Comparison of ENCODE assay signal across 10 mouse cellular contexts in genomic region chr6:29525256-29525655, GRCm38 (mm10). TPM values are rescaled to one million over a fixed set of nuclear protein-coding genes. Genes with fewer than 3 reads are reported as not detected.
DNase-seq lines count a peak whose midpoint lies in the region; ATAC-seq and TF ChIP-seq lines count a peak whose summit lies in the region.
"Had no signal": no experiment of that assay in that cellular context is flagged by ENCODE, and none has a peak within 500 bp of the region (broad histone marks: within the 10 kb centered on the region; RNA-seq: fewer than 3 reads in every experiment).

No protein-coding gene starts in this region.

- DNase-seq in hindbrain, embryonic 11.5 days (ENCODE audit: low spot score), result peak; percentile 38
- peak; percentile 19 to 64 for DNase-seq in spleen, postnatal 10 days (ENCODE audit: low spot score in 2 of 2)
- no peak for DNase-seq in spleen, adult 18-20 months
- DNase-seq in stomach, postnatal 0 days (ENCODE audit: low spot score), result no peak
- DNase-seq in spleen, postnatal 14 days (ENCODE audit: low spot score in 2 of 2), result no peak

- no peaks in the 10 kb centered on the region for H3K36me3 ChIP-seq in hindbrain, embryonic 11.5 days (ENCODE audit: control insufficient read depth, insufficient read depth, low read length)
- no peaks in the 10 kb centered on the region for H3K36me3 ChIP-seq in hindbrain, embryonic 13.5 days
- no peaks in the 10 kb centered on the region for H3K36me3 ChIP-seq in stomach, postnatal 0 days (ENCODE audit: control insufficient read depth, insufficient read depth, low read length)
- H3K36me3 ChIP-seq: neural tube, embryonic 12.5 days had no signal

- 68% methylated on average over 6 of the region's 6 CpGs for WGBS in hindbrain, embryonic 11.5 days
- WGBS in hindbrain, embryonic 13.5 days, result 68% methylated on average over 6 of the region's 6 CpGs
- WGBS in stomach, postnatal 0 days, result 77% methylated on average over 6 of the region's 6 CpGs

- no peak for TF ChIP-seq EP300 in stomach, postnatal 0 days (optimal IDR thresholded peaks at IDR 0.05)

- peaks cover 5% of the 10 kb centered on the region; the same call in 1 of the 2 replicates for H3K4me1 ChIP-seq in hindbrain, embryonic 11.5 days (replicated peaks; ENCODE audit: control insufficient read depth, insufficient read depth, low read length)
- H3K4me1 ChIP-seq in hindbrain, embryonic 13.5 days (replicated peaks), result peaks cover 31% of the 10 kb centered on the region
- H3K4me1 ChIP-seq in bone marrow macrophage, adult 2 months (ENCODE audit: control insufficient read depth, insufficient read depth, low read length), result peaks cover 37% of the 10 kb centered on the region
- peaks cover 7% of the 10 kb centered on the region for H3K4me1 ChIP-seq in stomach, postnatal 0 days (replicated peaks; ENCODE audit: control insufficient read depth, insufficient read depth)

- TF ChIP-seq CTCF in bone marrow macrophage, adult 2 months (IDR thresholded peaks at IDR 0.05; ENCODE audit: low read depth, low read length), result peak; percentile 92
- TF ChIP-seq CTCF in stomach, postnatal 0 days (IDR thresholded peaks at IDR 0.05; ENCODE audit: low read depth), result peak; percentile 68

- H3K4me2 ChIP-seq in hindbrain, embryonic 11.5 days (replicated peaks; ENCODE audit: low read depth, low read length), result no peak overlapping the region
- H3K4me2 ChIP-seq in hindbrain, embryonic 13.5 days, result no peak overlapping the region
- no peak overlapping the region for H3K4me2 ChIP-seq in stomach, postnatal 0 days (replicated peaks; ENCODE audit: low read depth)

- H3K27me3 ChIP-seq in hindbrain, embryonic 11.5 days (ENCODE audit: control insufficient read depth, insufficient read depth, low read length), result peaks cover 41% of the 10 kb centered on the region
- H3K27me3 ChIP-seq in hindbrain, embryonic 13.5 days, result peaks cover 84% of the 10 kb centered on the region
- no peaks in the 10 kb centered on the region for H3K27me3 ChIP-seq in stomach, postnatal 0 days (ENCODE audit: control insufficient read depth, insufficient read depth, low read length)

- no peak for ATAC-seq in hindbrain, embryonic 11.5 days (ENCODE audit: low FRiP score)
- ATAC-seq in hindbrain, embryonic 13.5 days (ENCODE audit: low FRiP score), result no peak
- no peak for ATAC-seq in stomach, postnatal 0 days (ENCODE audit: low FRiP score, low TSS enrichment)
- no peak for ATAC-seq in erythroblast, adult 5-6 weeks (replicated peaks; ENCODE audit: low FRiP score, poor library complexity, severe bottlenecking)

- H3K4me3 ChIP-seq in hindbrain, embryonic 11.5 days (ENCODE audit: low read depth, low read length), result no peak overlapping the region
- no peak overlapping the region for H3K4me3 ChIP-seq in hindbrain, embryonic 13.5 days
- no peak overlapping the region for H3K4me3 ChIP-seq in bone marrow macrophage, adult 2 months (ENCODE audit: insufficient read depth, low read length)
- H3K4me3 ChIP-seq in stomach, postnatal 0 days (ENCODE audit: low read depth, low read length), result no peak overlapping the region

- no peak overlapping the region for H3K9ac ChIP-seq in hindbrain, embryonic 11.5 days (ENCODE audit: low read depth, low read length)
- no peak overlapping the region for H3K9ac ChIP-seq in hindbrain, embryonic 13.5 days
- no peak overlapping the region for H3K9ac ChIP-seq in stomach, postnatal 0 days (ENCODE audit: low read length)
- H3K9ac ChIP-seq: neural tube, embryonic 12.5 days had no signal

- no peaks in the 10 kb centered on the region for H3K9me3 ChIP-seq in hindbrain, embryonic 11.5 days (ENCODE audit: control insufficient read depth, low read length)
- H3K9me3 ChIP-seq in hindbrain, embryonic 13.5 days, result no peaks in the 10 kb centered on the region
- no peaks in the 10 kb centered on the region for H3K9me3 ChIP-seq in stomach, postnatal 0 days (ENCODE audit: control insufficient read depth, low read length)
- H3K9me3 ChIP-seq: neural tube, embryonic 12.5 days had no signal

- no peak overlapping the region for H3K27ac ChIP-seq in hindbrain, embryonic 11.5 days (ENCODE audit: low read depth, low read length)
- no peak overlapping the region for H3K27ac ChIP-seq in hindbrain, embryonic 13.5 days
- H3K27ac ChIP-seq in bone marrow macrophage, adult 2 months (ENCODE audit: insufficient read depth, low read depth, low read length), result peak overlapping the region; percentile 92; the same call in 1 of the 2 replicates
- H3K27ac ChIP-seq in stomach, postnatal 0 days (replicated peaks), result no peak overlapping the region
- H3K27ac ChIP-seq: neural tube, embryonic 12.5 days had no signal

- no peak for TF ChIP-seq POLR2A in bone marrow macrophage, adult 2 months (IDR thresholded peaks at IDR 0.05; ENCODE audit: borderline replicate concordance, low read depth, low read length)

RNA-seq across cellular contexts. Expression of gene Irf5, which starts 1.2 kb away (rescaled TPM):
- 2.5 and 2.7 TPM in 2 replicates for polyA plus RNA-seq in hindbrain, embryonic 11.5 days (2014; fragmentation: Nextera tagmentation; extraction: Ambion mirVana)
- polyA plus RNA-seq in hindbrain, embryonic 13.5 days (2015; fragmentation: Nextera tagmentation; extraction: Ambion mirVana), result 2.1 and 2.7 TPM in 2 replicates
- 201 and 214 TPM in 2 replicates for polyA plus RNA-seq in bone marrow macrophage, adult 2 months (2012; ENCODE audit: insufficient read depth, insufficient read length, missing spikeins)
- 9.3 and 11.5 TPM in 2 replicates for polyA plus RNA-seq in stomach, postnatal 0 days (2015; fragmentation: Nextera tagmentation; extraction: Ambion mirVana)
- 11.9 and 14.4 TPM in 2 replicates for total RNA-seq in erythroblast, adult 5-6 weeks (2015; ENCODE audit: low replicate concordance)
- 6.6 and 12.5 TPM in 2 replicates for total RNA-seq in erythroblast, adult 5-6 weeks (2017; ENCODE audit: low replicate concordance)

RNA-seq across cellular contexts. Expression of gene Kcp, which starts 17.5 kb away (rescaled TPM):
- polyA plus RNA-seq in hindbrain, embryonic 11.5 days (2014; fragmentation: Nextera tagmentation; extraction: Ambion mirVana), result 11.3 and 12.9 TPM in 2 replicates
- polyA plus RNA-seq in hindbrain, embryonic 13.5 days (2015; fragmentation: Nextera tagmentation; extraction: Ambion mirVana), result 20.1 and 20.5 TPM in 2 replicates
- 0.28 and 0.40 TPM in 2 replicates for polyA plus RNA-seq in bone marrow macrophage, adult 2 months (2012; ENCODE audit: insufficient read depth, insufficient read length, missing spikeins)
- polyA plus RNA-seq in stomach, postnatal 0 days (2015; fragmentation: Nextera tagmentation; extraction: Ambion mirVana), result 3.8 and 6.1 TPM in 2 replicates
- total RNA-seq in erythroblast, adult 5-6 weeks (2015; ENCODE audit: low replicate concordance), result not detected in 2 replicates
- not detected in 2 replicates for total RNA-seq in erythroblast, adult 5-6 weeks (2017; ENCODE audit: low replicate concordance)

RNA-seq across cellular contexts. Expression of gene Atp6v1fnb, which starts 54.0 kb away (rescaled TPM):
- polyA plus RNA-seq in hindbrain, embryonic 11.5 days (2014; fragmentation: Nextera tagmentation; extraction: Ambion mirVana), result not detected in 2 replicates
- 0.57 and 1.0 TPM in 2 replicates for polyA plus RNA-seq in hindbrain, embryonic 13.5 days (2015; fragmentation: Nextera tagmentation; extraction: Ambion mirVana)
- polyA plus RNA-seq in bone marrow macrophage, adult 2 months (2012; ENCODE audit: insufficient read depth, insufficient read length, missing spikeins), result not detected in 2 replicates
- polyA plus RNA-seq in stomach, postnatal 0 days (2015; fragmentation: Nextera tagmentation; extraction: Ambion mirVana), result not detected in 2 replicates
- total RNA-seq in erythroblast, adult 5-6 weeks (2015; ENCODE audit: low replicate concordance), result not detected in 2 replicates
- total RNA-seq in erythroblast, adult 5-6 weeks (2017; ENCODE audit: low replicate concordance), result not detected in 2 replicates
- polyA plus RNA-seq: inflammation-experienced regulatory T-cells, adult 6 months had no signal

RNA-seq across cellular contexts. Expression of gene Atp6v1f, which starts 57.7 kb away (rescaled TPM):
- 209 and 215 TPM in 2 replicates for polyA plus RNA-seq in hindbrain, embryonic 11.5 days (2014; fragmentation: Nextera tagmentation; extraction: Ambion mirVana)
- 337 and 340 TPM in 2 replicates for polyA plus RNA-seq in hindbrain, embryonic 13.5 days (2015; fragmentation: Nextera tagmentation; extraction: Ambion mirVana)
- 347 and 378 TPM in 2 replicates for polyA plus RNA-seq in bone marrow macrophage, adult 2 months (2012; ENCODE audit: insufficient read depth, insufficient read length, missing spikeins)
- polyA plus RNA-seq in stomach, postnatal 0 days (2015; fragmentation: Nextera tagmentation; extraction: Ambion mirVana), result 263 and 269 TPM in 2 replicates
- 61.9 and 77.2 TPM in 2 replicates for total RNA-seq in erythroblast, adult 5-6 weeks (2015; ENCODE audit: low replicate concordance)
- 27.2 and 37.2 TPM in 2 replicates for total RNA-seq in erythroblast, adult 5-6 weeks (2017; ENCODE audit: low replicate concordance)

Comparison
In these comparisons a context has a peak if more than half of its experiments do, and no peak if none do; other contexts are left out.
1. DNase-seq: peak in hindbrain, embryonic 11.5 days (single experiment) and spleen, postnatal 10 days (2 of 2); none in spleen, adult 18-20 months (0 of 2), stomach, postnatal 0 days (single experiment) and spleen, postnatal 14 days (0 of 2).
2. RNA of gene Irf5, which starts 1.2 kb away (polyA plus RNA-seq): 201 to 214 TPM in bone marrow macrophage, adult 2 months; 9.3 to 11.5 TPM in stomach, postnatal 0 days, 2.5 to 2.7 TPM in hindbrain, embryonic 11.5 days and 2.1 to 2.7 TPM in hindbrain, embryonic 13.5 days; every median in the first group is over 10 times any median in the second.